Mouse (Mus musculus): Measurements from ENCODE around the gene Grn. TPM values are rescaled to one million over a fixed set of nuclear protein-coding genes. Genes with fewer than 3 reads are reported as not detected.

Grn gene
- polyA plus RNA-seq, 1 experiment, result 240 TPM

GRCm38 (mm10) chr11:102432115-102432843, 2.2 kb downstream of the Grn start:
- WGBS, result 4% methylated on average over 16 of the region's 16 CpGs
- no peaks in the 10 kb centered on the region for H3K27me3 ChIP-seq (ENCODE audit: control insufficient read depth, insufficient read depth, low read length)
- H3K4me1 ChIP-seq (ENCODE audit: control insufficient read depth, insufficient read depth, insufficient read length), result peaks cover 19% of the 10 kb centered on the region; the same call in 1 of the 2 replicates
- peak overlapping the region; percentile 57; the same call in 1 of the 2 replicates for H3K4me3 ChIP-seq (ENCODE audit: extremely low read depth, insufficient read depth, insufficient read length)
- peak; percentile 76 to 78 for DNase-seq (ENCODE audit: low read depth in 1 of 2, low spot score in 2 of 2)
- no peak for TF ChIP-seq CTCF (IDR thresholded peaks at IDR 0.05; ENCODE audit: extremely low read depth, insufficient read depth, insufficient read length, insufficient replicate concordance)
- no peak for TF ChIP-seq POLR2A (IDR thresholded peaks at IDR 0.05; ENCODE audit: low read depth, low read length)
- peak overlapping the region; percentile 93 for H3K27ac ChIP-seq (ENCODE audit: insufficient read depth, low read length)
- H3K36me3 ChIP-seq (ENCODE audit: control insufficient read depth, insufficient read depth, low read length), result peaks cover 6% of the 10 kb centered on the region; the same call in 1 of the 2 replicates

GRCm38 (mm10) chr11:102432896-102433295, 2.8 kb downstream of the Grn start:
- Histone ChIP-seq H3K4me3 (ENCODE audit: extremely low read depth, insufficient read depth, insufficient read length) (peak overlapping the region; percentile 57; the same call in 1 of the 2 replicates), H3K27ac (ENCODE audit: insufficient read depth, low read length) (peak overlapping the region; percentile 93), H3K36me3 (ENCODE audit: control insufficient read depth, insufficient read depth, low read length) (peaks cover 6% of the 10 kb centered on the region; the same call in 1 of the 2 replicates), H3K4me1 (ENCODE audit: control insufficient read depth, insufficient read depth, insufficient read length) (peaks cover 24% of the 10 kb centered on the region), H3K27me3 (ENCODE audit: control insufficient read depth, insufficient read depth, low read length) (0 out of 2 replicates have a peak, but pooled peaks cover 2% of the 10 kb centered on the region)
- 42% methylated on average over 6 of the region's 6 CpGs for WGBS
- no peak for DNase-seq (ENCODE audit: low read depth in 1 of 2, low spot score in 2 of 2)
- TF ChIP-seq POLR2A (IDR thresholded peaks at IDR 0.05; ENCODE audit: low read depth, low read length), result no peak
- TF ChIP-seq CTCF (IDR thresholded peaks at IDR 0.05; ENCODE audit: extremely low read depth, insufficient read depth, insufficient read length, insufficient replicate concordance), result no peak

DNA sequence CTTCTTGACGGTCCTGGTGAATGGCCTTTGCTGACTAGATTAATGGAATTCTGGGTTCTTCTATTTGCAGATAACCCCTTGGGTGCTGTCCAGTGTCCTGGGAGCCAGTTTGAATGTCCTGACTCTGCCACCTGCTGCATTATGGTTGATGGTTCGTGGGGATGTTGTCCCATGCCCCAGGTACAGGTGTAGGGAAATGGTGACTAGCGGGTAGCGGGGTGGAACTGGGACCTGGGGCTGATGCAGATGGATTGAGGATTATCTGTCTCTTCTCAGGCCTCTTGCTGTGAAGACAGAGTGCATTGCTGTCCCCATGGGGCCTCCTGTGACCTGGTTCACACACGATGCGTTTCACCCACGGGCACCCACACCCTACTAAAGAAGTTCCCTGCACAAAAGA, 3.8 kb downstream of the Grn start:
- 0 out of 2 replicates have a peak, but pooled peaks cover 2% of the 10 kb centered on the region for H3K27me3 ChIP-seq (ENCODE audit: control insufficient read depth, insufficient read depth, low read length)
- WGBS, result 78% methylated on average over 7 of the region's 7 CpGs
- no peak overlapping the region for H3K4me3 ChIP-seq (ENCODE audit: extremely low read depth, insufficient read depth, insufficient read length)
- DNase-seq (ENCODE audit: low read depth in 1 of 2, low spot score in 2 of 2), result no peak
- H3K36me3 ChIP-seq (ENCODE audit: control insufficient read depth, insufficient read depth, low read length), result peaks cover 6% of the 10 kb centered on the region; the same call in 1 of the 2 replicates
- TF ChIP-seq POLR2A (IDR thresholded peaks at IDR 0.05; ENCODE audit: low read depth, low read length) (no peak), CTCF (IDR thresholded peaks at IDR 0.05; ENCODE audit: extremely low read depth, insufficient read depth, insufficient read length, insufficient replicate concordance) (no peak)
- no peak overlapping the region for H3K27ac ChIP-seq (ENCODE audit: insufficient read depth, low read length)
- peaks cover 28% of the 10 kb centered on the region for H3K4me1 ChIP-seq (ENCODE audit: control insufficient read depth, insufficient read depth, insufficient read length)

GRCm38 (mm10) chr11:102434406-102434805, 4.3 kb downstream of the Grn start:
- H3K36me3 ChIP-seq (ENCODE audit: control insufficient read depth, insufficient read depth, low read length), result peaks cover 6% of the 10 kb centered on the region; the same call in 1 of the 2 replicates
- H3K4me3 ChIP-seq (ENCODE audit: extremely low read depth, insufficient read depth, insufficient read length), result no peak overlapping the region
- no peak overlapping the region for H3K27ac ChIP-seq (ENCODE audit: insufficient read depth, low read length)
- H3K4me1 ChIP-seq (ENCODE audit: control insufficient read depth, insufficient read depth, insufficient read length), result peaks cover 28% of the 10 kb centered on the region
- 0 out of 2 replicates have a peak, but pooled peaks cover 2% of the 10 kb centered on the region for H3K27me3 ChIP-seq (ENCODE audit: control insufficient read depth, insufficient read depth, low read length)
- 21% methylated on average over 7 of the region's 7 CpGs for WGBS
- TF ChIP-seq CTCF (IDR thresholded peaks at IDR 0.05; ENCODE audit: extremely low read depth, insufficient read depth, insufficient read length, insufficient replicate concordance), result peak; percentile 74; the same call in 1 of the 2 replicates
- TF ChIP-seq POLR2A (IDR thresholded peaks at IDR 0.05; ENCODE audit: low read depth, low read length), result no peak
- DNase-seq (ENCODE audit: low read depth in 1 of 2, low spot score in 2 of 2), result peak; percentile 60 to 80

DNA sequence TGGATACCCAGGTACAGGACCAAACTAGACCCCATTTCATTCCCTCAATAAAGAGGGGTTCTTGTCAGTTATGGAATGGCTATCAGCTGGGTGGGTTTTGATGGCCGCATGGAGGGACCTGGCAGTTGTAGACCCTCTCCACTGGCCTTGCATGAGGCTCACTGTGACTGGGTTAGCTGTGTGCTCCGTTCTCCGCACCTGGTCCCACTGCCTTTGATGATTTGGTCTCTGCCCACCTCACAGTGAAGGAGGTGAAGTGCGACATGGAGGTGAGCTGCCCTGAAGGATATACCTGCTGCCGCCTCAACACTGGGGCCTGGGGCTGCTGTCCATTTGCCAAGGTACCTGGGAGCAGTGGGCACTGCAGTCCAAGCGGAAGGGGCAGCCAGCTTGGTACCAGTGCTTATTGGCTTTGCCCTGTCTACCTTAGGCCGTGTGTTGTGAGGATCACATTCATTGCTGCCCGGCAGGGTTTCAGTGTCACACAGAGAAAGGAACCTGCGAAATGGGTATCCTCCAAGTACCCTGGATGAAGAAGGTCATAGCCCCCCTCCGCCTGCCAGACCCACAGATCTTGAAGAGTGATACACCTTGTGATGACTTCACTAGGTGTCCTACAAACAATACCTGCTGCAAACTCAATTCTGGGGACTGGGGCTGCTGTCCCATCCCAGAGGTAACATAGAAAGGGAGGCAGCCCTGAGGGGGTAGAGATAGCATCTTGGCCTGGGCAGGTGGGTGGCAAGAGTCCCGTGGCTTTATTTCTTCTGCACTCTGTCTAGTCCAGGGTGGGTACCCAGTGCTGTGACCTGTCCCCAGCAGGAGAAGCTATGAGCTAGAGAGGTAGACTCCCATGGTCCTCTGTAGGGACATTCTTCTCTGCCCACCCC, 4.9 kb downstream of the Grn start:
- TF ChIP-seq CTCF (IDR thresholded peaks at IDR 0.05; ENCODE audit: extremely low read depth, insufficient read depth, insufficient read length, insufficient replicate concordance) (no peak), POLR2A (IDR thresholded peaks at IDR 0.05; ENCODE audit: low read depth, low read length) (no peak)
- DNase-seq (ENCODE audit: low read depth in 1 of 2, low spot score in 2 of 2), result no peak
- 94% methylated on average over 11 of the region's 11 CpGs for WGBS
- no peak overlapping the region for H3K4me3 ChIP-seq (ENCODE audit: extremely low read depth, insufficient read depth, insufficient read length)
- no peak overlapping the region for H3K27ac ChIP-seq (ENCODE audit: insufficient read depth, low read length)
- peaks cover 6% of the 10 kb centered on the region; the same call in 1 of the 2 replicates for H3K36me3 ChIP-seq (ENCODE audit: control insufficient read depth, insufficient read depth, low read length)
- H3K27me3 ChIP-seq (ENCODE audit: control insufficient read depth, insufficient read depth, low read length), result 0 out of 2 replicates have a peak, but pooled peaks cover 2% of the 10 kb centered on the region
- peaks cover 27% of the 10 kb centered on the region for H3K4me1 ChIP-seq (ENCODE audit: control insufficient read depth, insufficient read depth, insufficient read length)

- TF ChIP-seq CTCF (IDR thresholded peaks at IDR 0.05; ENCODE audit: extremely low read depth, insufficient read depth, insufficient read length, insufficient replicate concordance), result no peak
- TF ChIP-seq POLR2A (IDR thresholded peaks at IDR 0.05; ENCODE audit: low read depth, low read length), result no peak
Measured at GRCm38 (mm10) chr11:102435754-102436470, 5.8 kb downstream of the Grn start.

More at GRCm38 (mm10) chr11:102435754-102436470, 5.8 kb downstream of the Grn start:
- H3K27me3 ChIP-seq (ENCODE audit: control insufficient read depth, insufficient read depth, low read length), result 0 out of 2 replicates have a peak, but pooled peaks cover 2% of the 10 kb centered on the region
- H3K4me3 ChIP-seq (ENCODE audit: extremely low read depth, insufficient read depth, insufficient read length), result no peak overlapping the region
- peaks cover 26% of the 10 kb centered on the region for H3K4me1 ChIP-seq (ENCODE audit: control insufficient read depth, insufficient read depth, insufficient read length)
- H3K27ac ChIP-seq (ENCODE audit: insufficient read depth, low read length), result no peak overlapping the region
- 94% methylated on average over 18 of the region's 18 CpGs for WGBS
- DNase-seq (ENCODE audit: low read depth in 1 of 2, low spot score in 2 of 2), result no peak
- peaks cover 6% of the 10 kb centered on the region; the same call in 1 of the 2 replicates for H3K36me3 ChIP-seq (ENCODE audit: control insufficient read depth, insufficient read depth, low read length)
